Mouse (Mus musculus): Measurements from ENCODE around the gene Sh3pxd2a. TPM values are rescaled to one million over a fixed set of nuclear protein-coding genes. Genes with fewer than 3 reads are reported as not detected.

Sh3pxd2a gene
- 2.3 and 2.4 TPM in 2 replicates for polyA plus RNA-seq (2015; fragmentation: Nextera tagmentation; extraction: Ambion mirVana)

DNA sequence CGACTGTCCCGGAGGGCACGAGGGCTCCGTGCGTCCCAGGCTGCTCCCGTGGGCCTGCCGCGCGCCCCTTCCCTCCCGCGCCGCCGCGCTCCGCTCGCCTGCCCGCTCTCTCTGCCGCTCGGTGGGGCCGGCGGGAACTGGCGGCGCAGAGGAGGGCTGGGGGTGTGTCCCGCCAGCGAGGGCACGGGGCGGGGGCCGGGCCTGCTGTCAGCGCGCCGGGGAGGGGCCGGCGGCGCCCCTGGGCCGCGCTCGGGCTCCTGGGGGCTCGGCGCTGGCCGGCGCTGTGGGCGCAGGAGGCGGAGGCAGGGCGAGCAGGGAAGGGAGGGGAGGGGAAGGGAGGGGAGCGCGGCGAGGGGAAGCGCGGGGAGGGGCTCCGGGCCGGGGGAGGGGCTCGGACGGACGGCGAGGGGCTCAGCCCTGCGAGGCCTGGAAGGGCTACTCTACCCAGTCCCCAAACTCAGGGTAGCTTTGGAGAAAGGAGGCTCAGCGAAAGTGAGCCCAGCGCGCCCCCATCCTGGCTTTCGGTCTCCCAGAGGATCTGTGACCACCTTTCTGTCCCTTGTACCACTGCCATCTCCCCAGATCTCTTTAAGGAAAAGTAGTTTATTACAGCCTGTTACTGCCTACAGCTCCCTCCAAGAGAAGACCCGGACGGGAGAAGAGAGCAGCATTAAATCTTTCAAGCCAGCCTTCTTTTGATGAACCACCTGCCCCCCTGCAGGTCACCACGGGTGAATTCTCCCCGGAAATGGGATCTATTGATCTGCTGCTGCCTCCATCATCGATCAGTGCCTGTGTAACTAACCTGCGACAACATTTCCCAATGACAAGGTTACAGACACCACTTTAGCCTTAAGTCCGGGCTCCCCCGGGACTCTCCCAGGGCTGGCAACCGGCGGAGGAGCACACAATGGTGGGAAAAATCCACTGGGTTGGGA lies at the start of gene Sh3pxd2a:
TSS of gene Sh3pxd2a (minus strand) at position 98 of the 938 bp plus-strand sequence.
- peak; percentile 76 for ATAC-seq (ENCODE audit: low FRiP score, low read depth)
- WGBS: 1% methylated on average over 45 of the region's 70 CpGs
- peaks cover 28% of the 10 kb centered on the region for H3K4me1 ChIP-seq (replicated peaks)
- peak within 1 kb of the TSS; percentile 69 for H3K9ac ChIP-seq
- H3K4me2 ChIP-seq: peak within 1 kb of the TSS; percentile 76
- H3K36me3 ChIP-seq: no peaks in the 10 kb centered on the region
- peak within 1 kb of the TSS; percentile 67 for H3K4me3 ChIP-seq
- H3K27ac ChIP-seq (replicated peaks): peak within 1 kb of the TSS; percentile 60
- H3K27me3 ChIP-seq: no peaks in the 10 kb centered on the region
- H3K9me3 ChIP-seq: no peaks in the 10 kb centered on the region

- no peak for ATAC-seq (ENCODE audit: low FRiP score, low read depth)
- Histone ChIP-seq H3K9me3 (no peaks in the 10 kb centered on the region), H3K36me3 (no peaks in the 10 kb centered on the region), H3K4me1 (replicated peaks) (peaks cover 12% of the 10 kb centered on the region), H3K9ac (no peak overlapping the region), H3K4me3 (no peak overlapping the region), H3K27ac (replicated peaks) (no peak overlapping the region), H3K27me3 (no peaks in the 10 kb centered on the region), H3K4me2 (no peak overlapping the region)
- 80% methylated on average over 4 of the region's 4 CpGs for WGBS
Measured at GRCm38 (mm10) chr19:47513618-47513897, 49.4 kb upstream of the Sh3pxd2a start.

GRCm38 (mm10) chr19:47512794-47513617 lies 48.8 kb upstream of the Sh3pxd2a start:
- no peaks in the 10 kb centered on the region for H3K36me3 ChIP-seq
- H3K27me3 ChIP-seq: no peaks in the 10 kb centered on the region
- ATAC-seq (ENCODE audit: low FRiP score, low read depth): no peak
- WGBS: 91% methylated on average over 21 of the region's 21 CpGs
- H3K4me3 ChIP-seq: no peak overlapping the region
- no peak overlapping the region for H3K27ac ChIP-seq (replicated peaks)
- H3K9me3 ChIP-seq: no peaks in the 10 kb centered on the region
- H3K4me2 ChIP-seq: no peak overlapping the region
- peaks cover 13% of the 10 kb centered on the region for H3K4me1 ChIP-seq (replicated peaks)
- no peak overlapping the region for H3K9ac ChIP-seq

GRCm38 (mm10) chr19:47511958-47512357 lies 47.8 kb upstream of the Sh3pxd2a start:
- peaks cover 20% of the 10 kb centered on the region for H3K4me1 ChIP-seq (replicated peaks)
- no peaks in the 10 kb centered on the region for H3K27me3 ChIP-seq
- H3K27ac ChIP-seq (replicated peaks): no peak overlapping the region
- H3K9me3 ChIP-seq: no peaks in the 10 kb centered on the region
- H3K4me3 ChIP-seq: no peak overlapping the region
- WGBS: 82% methylated on average over 6 of the region's 6 CpGs
- H3K36me3 ChIP-seq: no peaks in the 10 kb centered on the region
- H3K9ac ChIP-seq: no peak overlapping the region
- no peak overlapping the region for H3K4me2 ChIP-seq
- no peak for ATAC-seq (ENCODE audit: low FRiP score, low read depth)

DNA sequence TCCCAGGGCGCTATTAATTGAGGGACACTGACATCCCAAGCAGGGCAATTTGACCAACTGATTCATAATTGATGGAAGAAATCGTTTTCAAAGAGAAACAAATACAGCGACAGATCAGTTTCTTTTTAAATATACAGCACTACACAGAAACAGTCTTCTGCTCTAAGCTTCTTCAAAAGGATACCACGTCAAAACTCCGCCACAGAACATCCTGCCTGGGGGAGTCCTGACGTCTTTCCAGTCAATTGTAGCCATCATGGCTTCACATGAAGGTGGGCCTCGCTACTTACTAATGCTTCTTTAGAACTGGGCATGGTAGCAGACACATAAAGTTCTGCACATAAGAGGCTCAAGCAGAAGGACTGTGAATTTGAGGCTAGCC lies 47.1 kb upstream of the Sh3pxd2a start:
- Histone ChIP-seq H3K9ac (0 out of 2 replicates have a peak overlapping the region, but pooled peaks have one; percentile 27), H3K4me2 (no peak overlapping the region), H3K9me3 (no peaks in the 10 kb centered on the region), H3K4me1 (replicated peaks) (peaks cover 20% of the 10 kb centered on the region), H3K4me3 (no peak overlapping the region), H3K36me3 (no peaks in the 10 kb centered on the region), H3K27me3 (no peaks in the 10 kb centered on the region), H3K27ac (replicated peaks) (peak overlapping the region; percentile 37; the same call in 1 of the 2 replicates)
- ATAC-seq (ENCODE audit: low FRiP score, low read depth): no peak
- WGBS: 52% methylated on average over 7 of the region's 7 CpGs

DNA sequence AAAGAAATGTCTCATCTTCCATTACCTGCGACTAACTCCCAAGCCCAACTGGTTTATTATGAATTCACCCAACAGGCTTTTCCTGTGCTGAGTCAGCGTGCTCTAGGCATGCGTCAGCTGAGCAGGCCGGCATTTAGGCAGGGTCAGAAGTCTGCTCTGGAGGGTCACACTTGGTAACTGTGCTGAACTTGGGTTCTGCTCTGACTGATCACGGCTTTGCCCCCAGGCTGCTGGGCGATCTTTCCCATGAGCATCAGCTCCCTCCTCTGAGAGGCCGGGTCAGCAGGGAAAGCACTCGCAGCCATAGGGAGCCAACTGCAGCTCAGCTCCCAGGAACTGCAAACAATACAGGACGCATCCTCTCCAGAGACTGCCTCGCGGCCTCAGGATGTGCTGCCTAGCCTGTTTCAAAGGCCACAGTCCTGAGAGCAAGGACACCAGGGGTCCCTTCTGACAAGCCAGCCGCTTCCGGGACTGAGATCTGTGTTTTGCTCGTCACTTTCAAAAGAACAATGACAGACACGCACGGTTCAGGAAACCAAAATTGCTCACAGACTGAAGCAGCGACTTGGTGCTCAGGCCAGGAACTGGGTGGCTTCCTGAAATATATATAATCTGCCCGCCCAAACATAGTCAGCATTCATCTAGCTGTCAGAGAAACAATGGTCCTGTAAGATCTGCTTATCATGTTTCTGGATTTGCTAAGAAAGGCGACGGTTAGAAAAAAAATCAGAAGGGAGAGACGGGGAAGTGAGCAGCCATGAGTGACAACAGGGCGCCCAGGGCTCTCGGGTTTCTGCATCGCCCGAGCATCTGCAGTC lies 46.5 kb upstream of the Sh3pxd2a start:
- Histone ChIP-seq H3K4me1 (replicated peaks) (peaks cover 20% of the 10 kb centered on the region), H3K36me3 (no peaks in the 10 kb centered on the region), H3K27me3 (no peaks in the 10 kb centered on the region), H3K9me3 (no peaks in the 10 kb centered on the region), H3K4me3 (no peak overlapping the region), H3K4me2 (peak overlapping the region; percentile 35), H3K27ac (replicated peaks) (peak overlapping the region; percentile 64), H3K9ac (peak overlapping the region; percentile 27; the same call in 1 of the 2 replicates)
- ATAC-seq (ENCODE audit: low FRiP score, low read depth): peak; percentile 20; the same call in 1 of the 2 replicates
- 17% methylated on average over 25 of the region's 25 CpGs for WGBS

DNA sequence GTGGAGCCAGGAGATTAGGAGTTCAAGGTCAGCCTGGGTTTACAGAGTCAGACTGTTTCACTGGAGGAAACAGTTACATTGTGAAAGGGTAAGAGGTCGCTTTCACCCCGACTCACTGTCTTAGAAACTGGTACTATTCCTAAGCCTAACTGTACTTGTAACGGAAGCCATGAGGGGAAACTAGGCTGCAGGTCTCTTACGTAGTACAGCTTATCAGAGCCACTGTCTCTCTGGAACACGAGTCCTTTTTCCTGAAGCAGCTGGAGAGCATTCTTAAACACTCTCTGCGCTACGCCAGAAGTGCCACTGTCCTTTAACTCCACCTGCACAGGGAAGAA lies 45.9 kb upstream of the Sh3pxd2a start:
- Histone ChIP-seq H3K9me3 (no peaks in the 10 kb centered on the region), H3K4me3 (no peak overlapping the region), H3K4me2 (peak overlapping the region; percentile 35; the same call in 1 of the 2 replicates), H3K27ac (replicated peaks) (peak overlapping the region; percentile 64), H3K27me3 (no peaks in the 10 kb centered on the region), H3K4me1 (replicated peaks) (peaks cover 20% of the 10 kb centered on the region), H3K9ac (no peak overlapping the region), H3K36me3 (no peaks in the 10 kb centered on the region)
- ATAC-seq (ENCODE audit: low FRiP score, low read depth): no peak
- WGBS: 76% methylated on average over 7 of the region's 7 CpGs

DNA sequence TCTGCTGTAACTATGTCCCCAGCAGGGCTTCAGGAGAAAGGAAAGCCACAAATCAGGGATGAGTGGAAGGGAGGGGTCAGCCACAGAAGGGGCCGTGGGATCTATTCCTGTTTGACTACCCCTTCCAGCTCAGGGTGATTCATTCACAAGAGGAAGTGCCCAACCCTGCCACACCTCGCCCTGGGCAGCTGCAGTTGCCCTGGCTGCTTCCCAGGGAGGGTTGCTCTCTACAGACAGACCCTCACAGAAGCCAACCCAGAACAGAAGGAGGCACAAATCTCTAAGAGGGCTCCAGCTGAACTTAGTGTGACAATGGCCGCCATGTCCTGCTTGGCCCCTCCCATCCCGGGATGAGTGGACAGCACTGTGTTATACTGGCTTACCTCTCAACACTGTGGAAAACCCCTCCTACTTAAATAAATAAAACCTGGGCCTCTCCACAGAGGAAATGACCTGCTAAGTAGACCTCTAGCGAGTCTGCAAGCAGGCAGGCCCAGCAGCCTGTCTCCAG lies 44.6 kb upstream of the Sh3pxd2a start:
- ATAC-seq (ENCODE audit: low FRiP score, low read depth): no peak
- Histone ChIP-seq H3K4me1 (replicated peaks) (peaks cover 20% of the 10 kb centered on the region), H3K27me3 (no peaks in the 10 kb centered on the region), H3K4me3 (no peak overlapping the region), H3K36me3 (no peaks in the 10 kb centered on the region), H3K27ac (replicated peaks) (no peak overlapping the region), H3K9ac (no peak overlapping the region), H3K4me2 (no peak overlapping the region), H3K9me3 (no peaks in the 10 kb centered on the region)
- WGBS: 81% methylated on average over 5 of the region's 5 CpGs

DNA sequence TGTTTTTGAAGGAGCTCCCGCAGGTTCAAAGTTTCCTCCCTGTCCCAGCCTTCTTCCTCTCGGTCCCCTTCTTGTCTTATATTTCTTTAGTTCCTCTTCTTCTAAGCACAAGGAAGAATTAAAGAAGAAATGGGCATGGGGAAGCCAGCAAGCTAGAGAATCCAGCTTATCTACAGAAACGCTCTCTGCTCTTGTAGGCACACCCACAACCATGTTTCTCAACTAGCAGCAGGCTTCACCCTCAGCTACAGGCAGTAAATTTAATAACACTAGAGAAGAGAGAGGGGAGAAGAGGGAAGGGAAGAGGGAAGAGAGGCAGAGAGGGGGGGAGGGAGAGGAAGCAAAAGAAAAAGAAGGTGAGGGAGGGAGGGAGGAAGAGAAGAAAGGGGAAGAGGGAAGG lies 44.0 kb upstream of the Sh3pxd2a start:
- 81% methylated on average over 3 of the region's 3 CpGs for WGBS
- Histone ChIP-seq H3K4me1 (replicated peaks) (peaks cover 20% of the 10 kb centered on the region), H3K9me3 (no peaks in the 10 kb centered on the region), H3K4me3 (no peak overlapping the region), H3K36me3 (no peaks in the 10 kb centered on the region), H3K27ac (replicated peaks) (no peak overlapping the region), H3K27me3 (no peaks in the 10 kb centered on the region), H3K9ac (no peak overlapping the region), H3K4me2 (no peak overlapping the region)
- no peak for ATAC-seq (ENCODE audit: low FRiP score, low read depth)

DNA sequence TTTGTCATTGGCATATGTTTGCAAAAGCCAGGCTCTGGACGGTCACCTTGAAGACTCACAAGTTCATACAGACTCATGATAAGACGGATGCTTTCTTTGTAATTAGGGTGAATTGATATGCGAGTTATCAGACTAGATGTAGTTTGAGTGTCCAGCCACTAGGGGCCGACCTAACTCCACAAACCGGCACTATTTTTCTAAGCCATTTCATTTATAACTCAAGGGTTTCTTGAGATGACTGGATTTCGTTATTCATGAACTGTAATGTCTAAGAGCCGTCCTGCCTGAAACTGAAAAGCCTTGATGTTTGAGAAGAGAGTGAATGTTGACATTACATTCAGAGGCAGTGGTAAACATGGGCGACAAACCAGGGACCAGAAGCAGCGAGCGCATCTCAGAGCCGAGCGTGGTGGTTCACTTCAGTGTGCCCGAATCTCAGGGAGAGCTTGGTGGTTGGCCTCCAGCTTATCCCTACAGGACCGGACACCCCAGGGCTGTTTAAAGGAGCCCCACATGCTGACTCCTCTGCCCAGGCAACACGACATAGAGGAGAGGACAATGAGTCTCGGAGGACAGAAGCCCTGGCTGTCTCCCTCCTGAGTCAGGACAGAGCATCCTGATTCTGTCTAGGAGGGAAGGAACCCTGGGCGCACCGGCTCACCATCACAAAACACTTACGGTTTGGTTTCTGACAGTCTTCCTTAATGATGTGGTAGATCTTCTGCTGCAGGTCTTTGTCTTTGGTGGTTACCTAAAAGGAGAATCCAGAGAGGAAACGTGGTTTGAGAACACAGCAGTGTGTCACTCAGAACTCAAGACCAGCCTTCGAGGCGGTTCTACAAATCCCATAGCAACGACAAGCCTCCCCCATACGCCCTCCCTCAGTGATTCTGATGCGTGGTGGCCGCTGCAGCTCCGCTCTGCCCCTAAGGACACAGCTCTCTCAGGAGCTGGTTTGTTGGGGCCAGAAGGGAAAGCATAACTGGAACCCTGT lies 43.2 kb upstream of the Sh3pxd2a start:
- no peaks in the 10 kb centered on the region for H3K36me3 ChIP-seq
- H3K4me3 ChIP-seq: no peak overlapping the region
- H3K27me3 ChIP-seq: no peaks in the 10 kb centered on the region
- H3K9ac ChIP-seq: no peak overlapping the region
- no peak overlapping the region for H3K4me2 ChIP-seq
- no peaks in the 10 kb centered on the region for H3K9me3 ChIP-seq
- no peak for ATAC-seq (ENCODE audit: low FRiP score, low read depth)
- peaks cover 20% of the 10 kb centered on the region for H3K4me1 ChIP-seq (replicated peaks)
- 0 out of 2 replicates have a peak overlapping the region, but pooled peaks have one; percentile 17 for H3K27ac ChIP-seq (replicated peaks)
- WGBS: 49% methylated on average over 27 of the region's 27 CpGs

Data from hindbrain, embryonic 15.5 days (tissue).